Mouse (Mus musculus) embryo, embryonic 11.5 days (tissue): ENCODE measurements at regions not wholly inside any gene's neighbourhood (a gene's known extent, or its start where the extent isn't known, plus 50 kb on each side); places are given as distances from the start of the nearest gene placed in this dataset.
"Not testable (repeated sequence)": the region's sequence is repeated elsewhere in the genome, so short reads cannot be mapped to it uniquely, and the experiment has no call there.

ENCODE experiments used
- DNase-seq: peaks from one replicate; pipeline ENCODE4 v3.0.0-alpha.2; 2012; ENCODE audit warnings: low read depth, low spot score

GRCm38 (mm10) chr16:65629186-65629585 lies 66.7 kb upstream of the Chmp2b start:
- DNase-seq: peak; percentile 56

- DNase-seq: no peak
Observed at GRCm38 (mm10) chr16:65631680-65632079, 69.2 kb upstream of the Chmp2b start.

- not testable (repeated sequence) for DNase-seq
Observed at GRCm38 (mm10) chr16:65646741-65647140, 84.2 kb upstream of the Chmp2b start.

GRCm38 (mm10) chr16:65649061-65649460 lies 86.5 kb upstream of the Chmp2b start:
- DNase-seq: no peak

GRCm38 (mm10) chr16:65655490-65655889 lies 93.0 kb upstream of the Chmp2b start:
- no peak for DNase-seq

- DNase-seq: no peak
Observed at GRCm38 (mm10) chr16:65657829-65658228, 95.3 kb upstream of the Chmp2b start.

GRCm38 (mm10) chr16:65664787-65665186 lies 102.3 kb upstream of the Chmp2b start:
- peak; percentile 5 for DNase-seq

- DNase-seq: no peak
Observed at GRCm38 (mm10) chr16:65672116-65672515, 109.6 kb upstream of the Chmp2b start.

- no peak for DNase-seq
Observed at GRCm38 (mm10) chr16:65683089-65683488, 120.6 kb upstream of the Chmp2b start.

GRCm38 (mm10) chr16:65683703-65684320 lies 121.3 kb upstream of the Chmp2b start:
- DNase-seq: no peak

- DNase-seq: no peak
Observed at GRCm38 (mm10) chr16:65693626-65694025, 121.4 kb upstream of the Vgll3 start.

GRCm38 (mm10) chr16:65715631-65716030 lies 99.4 kb upstream of the Vgll3 start:
- DNase-seq: no peak

GRCm38 (mm10) chr16:65718791-65719472 lies 96.1 kb upstream of the Vgll3 start:
- DNase-seq: no peak

GRCm38 (mm10) chr16:65720953-65721352 lies 94.1 kb upstream of the Vgll3 start:
- DNase-seq: no peak

- no peak for DNase-seq
Observed at GRCm38 (mm10) chr16:65725559-65726269, 89.3 kb upstream of the Vgll3 start.

- no peak for DNase-seq
Observed at GRCm38 (mm10) chr16:65726289-65726688, 88.8 kb upstream of the Vgll3 start.

- DNase-seq: no peak
Observed at GRCm38 (mm10) chr16:65729322-65729721, 85.7 kb upstream of the Vgll3 start.

GRCm38 (mm10) chr16:65739652-65740051 lies 75.4 kb upstream of the Vgll3 start:
- no peak for DNase-seq

GRCm38 (mm10) chr16:65742951-65743350 lies 72.1 kb upstream of the Vgll3 start:
- DNase-seq: no peak

- no peak for DNase-seq
Observed at GRCm38 (mm10) chr16:65755667-65756066, 59.4 kb upstream of the Vgll3 start.
